Mouse (Mus musculus): ENCODE data around the gene Kpna7. TPM values are rescaled to one million over a fixed set of nuclear protein-coding genes. Genes with fewer than 3 reads are reported as not detected.
"Not testable (repeated sequence)": the region's sequence is repeated elsewhere in the genome, so short reads cannot be mapped to it uniquely, and the experiment has no call there.

Gene Kpna7
- not detected in 2 replicates for polyA plus RNA-seq (2012; ENCODE audit: insufficient read depth, insufficient read length, missing spikeins)

GRCm38 (mm10) chr5:145083632-145084451 is at the start of gene Kpna7, which contains the start of gene Arpc1a:
Kpna7 (minus strand) TSS chr5:145084030.
Arpc1a (plus strand) TSS chr5:145083830.
- peak within 1 kb of the TSS; percentile 97 for H3K4me3 ChIP-seq (ENCODE audit: insufficient read depth, low read depth, low read length)
- peak within 1 kb of the TSS; percentile 69 for H3K27ac ChIP-seq (replicated peaks; ENCODE audit: low read depth, low read length)
- H3K4me1 ChIP-seq (ENCODE audit: control insufficient read depth, insufficient read depth, insufficient read length, low read length): 0 out of 2 replicates have a peak, but pooled peaks cover 9% of the 10 kb centered on the region

- H3K27ac ChIP-seq (replicated peaks; ENCODE audit: low read depth, low read length); H3K4me1 ChIP-seq (ENCODE audit: control insufficient read depth, insufficient read depth, insufficient read length, low read length); H3K4me3 ChIP-seq (ENCODE audit: insufficient read depth, low read depth, low read length): not testable (repeated sequence)
These were observed 49.4 kb upstream of the Kpna7 start for GRCm38 (mm10) chr5:145133275-145133674.

GRCm38 (mm10) chr5:145130995-145131394 is 47.2 kb upstream of the Kpna7 start:
- Histone ChIP-seq H3K4me3 (ENCODE audit: insufficient read depth, low read depth, low read length) (no peak overlapping the region), H3K27ac (replicated peaks; ENCODE audit: low read depth, low read length) (no peak overlapping the region), H3K4me1 (ENCODE audit: control insufficient read depth, insufficient read depth, insufficient read length, low read length) (no peaks in the 10 kb centered on the region)

GRCm38 (mm10) chr5:145130191-145130590 is 46.4 kb upstream of the Kpna7 start:
- H3K27ac ChIP-seq (replicated peaks; ENCODE audit: low read depth, low read length): no peak overlapping the region
- H3K4me1 ChIP-seq (ENCODE audit: control insufficient read depth, insufficient read depth, insufficient read length, low read length): no peaks in the 10 kb centered on the region
- H3K4me3 ChIP-seq (ENCODE audit: insufficient read depth, low read depth, low read length): no peak overlapping the region

- not testable (repeated sequence) for H3K4me3 ChIP-seq (ENCODE audit: insufficient read depth, low read depth, low read length); H3K4me1 ChIP-seq (ENCODE audit: control insufficient read depth, insufficient read depth, insufficient read length, low read length); H3K27ac ChIP-seq (replicated peaks; ENCODE audit: low read depth, low read length)
These were observed 45.9 kb upstream of the Kpna7 start for GRCm38 (mm10) chr5:145129773-145130172.

- no peaks in the 10 kb centered on the region; the same call in 1 of the 2 replicates for H3K4me1 ChIP-seq (ENCODE audit: control insufficient read depth, insufficient read depth, insufficient read length, low read length)
- H3K4me3 ChIP-seq (ENCODE audit: insufficient read depth, low read depth, low read length): no peak overlapping the region
- H3K27ac ChIP-seq (replicated peaks; ENCODE audit: low read depth, low read length): no peak overlapping the region
These were observed 45.3 kb upstream of the Kpna7 start for GRCm38 (mm10) chr5:145129124-145129523.

- Histone ChIP-seq H3K27ac (replicated peaks; ENCODE audit: low read depth, low read length) (no peak overlapping the region), H3K4me1 (ENCODE audit: control insufficient read depth, insufficient read depth, insufficient read length, low read length) (no peaks in the 10 kb centered on the region; the same call in 1 of the 2 replicates), H3K4me3 (ENCODE audit: insufficient read depth, low read depth, low read length) (no peak overlapping the region)
These were observed 42.8 kb upstream of the Kpna7 start for GRCm38 (mm10) chr5:145126580-145126979.

GRCm38 (mm10) chr5:145123396-145123795 is 39.6 kb upstream of the Kpna7 start:
- Histone ChIP-seq H3K4me3 (ENCODE audit: insufficient read depth, low read depth, low read length) (no peak overlapping the region), H3K27ac (replicated peaks; ENCODE audit: low read depth, low read length) (no peak overlapping the region), H3K4me1 (ENCODE audit: control insufficient read depth, insufficient read depth, insufficient read length, low read length) (peaks cover 12% of the 10 kb centered on the region)

GRCm38 (mm10) chr5:145120921-145121320 is 37.1 kb upstream of the Kpna7 start:
- peaks cover 21% of the 10 kb centered on the region for H3K4me1 ChIP-seq (ENCODE audit: control insufficient read depth, insufficient read depth, insufficient read length, low read length)
- no peak overlapping the region for H3K4me3 ChIP-seq (ENCODE audit: insufficient read depth, low read depth, low read length)
- H3K27ac ChIP-seq (replicated peaks; ENCODE audit: low read depth, low read length): no peak overlapping the region

GRCm38 (mm10) chr5:145119385-145119784 is 35.6 kb upstream of the Kpna7 start:
- Histone ChIP-seq H3K4me1 (ENCODE audit: control insufficient read depth, insufficient read depth, insufficient read length, low read length) (peaks cover 22% of the 10 kb centered on the region), H3K27ac (replicated peaks; ENCODE audit: low read depth, low read length) (no peak overlapping the region), H3K4me3 (ENCODE audit: insufficient read depth, low read depth, low read length) (no peak overlapping the region)

GRCm38 (mm10) chr5:145118461-145118860 is 34.6 kb upstream of the Kpna7 start:
- Histone ChIP-seq H3K4me1 (ENCODE audit: control insufficient read depth, insufficient read depth, insufficient read length, low read length) (peaks cover 22% of the 10 kb centered on the region), H3K27ac (replicated peaks; ENCODE audit: low read depth, low read length) (0 out of 2 replicates have a peak overlapping the region, but pooled peaks have one; percentile 29), H3K4me3 (ENCODE audit: insufficient read depth, low read depth, low read length) (no peak overlapping the region)

GRCm38 (mm10) chr5:145118005-145118404 is 34.2 kb upstream of the Kpna7 start:
- peaks cover 22% of the 10 kb centered on the region for H3K4me1 ChIP-seq (ENCODE audit: control insufficient read depth, insufficient read depth, insufficient read length, low read length)
- H3K4me3 ChIP-seq (ENCODE audit: insufficient read depth, low read depth, low read length): no peak overlapping the region
- no peak overlapping the region for H3K27ac ChIP-seq (replicated peaks; ENCODE audit: low read depth, low read length)

GRCm38 (mm10) chr5:145116916-145117315 is 33.1 kb upstream of the Kpna7 start:
- Histone ChIP-seq H3K4me1 (ENCODE audit: control insufficient read depth, insufficient read depth, insufficient read length, low read length) (peaks cover 22% of the 10 kb centered on the region), H3K27ac (replicated peaks; ENCODE audit: low read depth, low read length) (peak overlapping the region; percentile 77), H3K4me3 (ENCODE audit: insufficient read depth, low read depth, low read length) (peak overlapping the region; percentile 32)

GRCm38 (mm10) chr5:145116316-145116715 is 32.5 kb upstream of the Kpna7 start:
- Histone ChIP-seq H3K27ac (replicated peaks; ENCODE audit: low read depth, low read length) (peak overlapping the region; percentile 85), H3K4me3 (ENCODE audit: insufficient read depth, low read depth, low read length) (peak overlapping the region; percentile 35), H3K4me1 (ENCODE audit: control insufficient read depth, insufficient read depth, insufficient read length, low read length) (peaks cover 21% of the 10 kb centered on the region)

GRCm38 (mm10) chr5:145115736-145116135 is 31.9 kb upstream of the Kpna7 start:
- Histone ChIP-seq H3K4me3 (ENCODE audit: insufficient read depth, low read depth, low read length) (peak overlapping the region; percentile 35), H3K4me1 (ENCODE audit: control insufficient read depth, insufficient read depth, insufficient read length, low read length) (peaks cover 15% of the 10 kb centered on the region), H3K27ac (replicated peaks; ENCODE audit: low read depth, low read length) (peak overlapping the region; percentile 85)
